Mouse (Mus musculus): ENCODE results near the gene Vdac1.

Gene Vdac1

GRCm38 (mm10) chr11:52420296-52421052 lies 59.8 kb downstream of the Vdac1 start:
- DNase-seq (ENCODE audit: low read depth, low spot score), result no peak

GRCm38 (mm10) chr11:52421053-52421778 lies 60.6 kb downstream of the Vdac1 start:
- peak; percentile 54 for DNase-seq (ENCODE audit: low read depth, low spot score)

DNA sequence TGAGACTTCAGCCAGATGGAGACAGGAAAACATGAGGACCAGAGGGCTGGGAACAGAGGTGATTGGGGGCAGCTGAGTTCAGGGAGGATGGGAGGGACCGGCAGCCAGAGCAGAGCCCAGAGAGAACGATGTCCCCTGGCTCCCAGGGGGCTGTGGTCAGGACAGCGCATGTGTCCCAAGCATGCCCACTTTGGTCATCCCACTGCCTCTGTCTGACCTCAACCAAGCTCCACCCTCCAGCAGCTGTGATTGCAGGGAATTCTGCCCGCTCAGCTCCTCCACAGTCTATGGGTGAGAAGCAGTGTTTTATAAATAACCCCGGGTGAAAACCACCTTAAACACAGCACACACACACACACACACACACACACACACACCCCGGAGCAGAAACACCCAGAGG lies 68.8 kb downstream of the Vdac1 start:
- no peak for DNase-seq (ENCODE audit: low read depth, low spot score)

DNA sequence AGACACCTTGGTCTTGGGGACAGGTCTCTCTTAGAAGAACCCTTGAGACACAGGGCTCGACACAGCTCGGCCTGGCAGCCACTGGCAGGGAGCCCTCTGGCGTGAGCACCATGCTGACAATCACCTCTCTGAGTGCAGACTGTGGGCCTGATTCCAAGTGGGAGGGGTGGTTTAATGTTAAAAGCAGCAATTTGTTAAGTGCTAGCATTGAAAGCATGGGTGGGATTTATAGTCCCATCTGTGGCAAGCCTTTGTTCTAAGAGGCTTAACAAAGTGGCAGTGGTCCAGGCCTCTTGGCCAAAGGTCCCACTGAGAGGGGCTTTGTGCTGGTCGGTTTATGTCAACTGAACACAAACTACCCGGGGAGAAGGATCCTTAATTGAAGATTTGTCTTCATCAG lies 70.9 kb downstream of the Vdac1 start:
- DNase-seq (ENCODE audit: low read depth, low spot score), result no peak

GRCm38 (mm10) chr11:52432148-52432547 lies 71.5 kb downstream of the Vdac1 start:
- DNase-seq (ENCODE audit: low read depth, low spot score), result no peak

- DNase-seq (ENCODE audit: low read depth, low spot score), result no peak
Measured at GRCm38 (mm10) chr11:52433076-52433796, 72.6 kb downstream of the Vdac1 start.

GRCm38 (mm10) chr11:52433797-52434195 lies 73.1 kb downstream of the Vdac1 start:
- DNase-seq (ENCODE audit: low read depth, low spot score), result no peak

DNA sequence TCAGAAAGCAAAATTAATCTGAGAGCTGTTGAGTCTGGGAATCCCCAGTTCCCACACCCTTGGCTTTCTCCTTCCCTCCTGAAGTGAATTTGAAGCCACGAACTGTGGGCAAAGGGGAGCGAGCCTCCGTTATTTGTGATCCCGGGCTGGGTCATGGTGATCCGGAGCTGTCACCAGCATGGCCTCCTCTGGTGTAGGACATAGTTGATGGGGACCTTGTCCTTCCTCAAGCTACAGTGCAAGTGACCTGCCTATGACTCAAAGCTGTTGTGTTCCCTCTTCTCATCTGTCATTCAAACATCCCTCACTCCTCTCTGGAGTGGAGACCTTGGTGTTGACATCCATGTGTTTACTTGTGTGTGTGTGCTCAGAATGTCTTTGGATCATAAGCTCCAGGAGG lies 74.8 kb downstream of the Vdac1 start:
- no peak for DNase-seq (ENCODE audit: low read depth, low spot score)

GRCm38 (mm10) chr11:52437123-52437522 lies 76.5 kb downstream of the Vdac1 start:
- DNase-seq (ENCODE audit: low read depth, low spot score), result peak; percentile 40

All from WW6 (cell line).